Mouse (Mus musculus) liver, adult 2 months (tissue): Measurements from ENCODE around the gene Cdkal1. TPM values are rescaled to one million over a fixed set of nuclear protein-coding genes. Genes with fewer than 3 reads are reported as not detected.

Source experiments
- DNase-seq: peaks from one replicate; pipeline ENCODE4 v3.0.0-alpha.2; 2011; ENCODE audit warnings: low read depth, low spot score; ENCODE audit errors: extremely low read depth
- H3K27ac ChIP-seq: fragments of 200-500 bp; replicated peaks from 2 replicates; pipeline ENCODE4 v1.5.1; 2012; ENCODE audit warnings: low read depth, mild to moderate bottlenecking, control low read depth, inconsistent platforms, low read length; ENCODE audit not compliant: insufficient read depth
- H3K27me3 ChIP-seq: fragments of 200-500 bp; 2 replicates; pipeline ENCODE4 v1.6.1; 2012; ENCODE audit warnings: mild to moderate bottlenecking, moderate library complexity, low read length, inconsistent platforms; ENCODE audit not compliant: control insufficient read depth, insufficient read depth
- H3K36me3 ChIP-seq: fragments of 200-500 bp; 2 replicates; pipeline ENCODE4 v1.6.1; 2012; ENCODE audit warnings: low read length, inconsistent platforms; ENCODE audit not compliant: control insufficient read depth, insufficient read depth
- H3K4me1 ChIP-seq: fragments of 200-500 bp; 2 replicates; pipeline ENCODE4 v1.6.1; 2011; ENCODE audit warnings: low read length; ENCODE audit not compliant: control insufficient read depth, insufficient read depth
- H3K4me3 ChIP-seq: fragments of 200-500 bp; 2 replicates; pipeline ENCODE4 v1.5.1; 2011; ENCODE audit warnings: low read depth, mild to moderate bottlenecking, control low read depth, low read length, moderate library complexity; ENCODE audit not compliant: insufficient read depth
- H3K79me2 ChIP-seq: fragments of 200-500 bp; 2 replicates; pipeline ENCODE4 v1.6.1; 2012; ENCODE audit warnings: inconsistent platforms, mild to moderate bottlenecking, low read length, moderate library complexity; ENCODE audit not compliant: control insufficient read depth, insufficient read depth
- H3K9ac ChIP-seq: fragments of 200-500 bp; 2 replicates; pipeline ENCODE4 v1.6.1; 2012; ENCODE audit warnings: low read depth, mild to moderate bottlenecking, control low read depth, inconsistent platforms, low read length
- CTCF ChIP-seq: fragments of 200-500 bp; IDR thresholded peaks from 2 replicates; pipeline ENCODE4 v1.5.1; 2011; ENCODE audit warnings: low read depth, low read length, control low read depth
- POLR2A ChIP-seq: fragments of 200-500 bp; IDR thresholded peaks from 2 replicates; pipeline ENCODE4 v1.6.1; 2011; ENCODE audit warnings: low read length, control low read depth; ENCODE audit not compliant: insufficient read depth; ENCODE audit errors: extremely low read depth
- WGBS: fragments of 180-500 bp; shearing (Covaris S2); methylation state at CpG from one replicate; pipeline ENCODE4 v1.1.7; 2018; 5-methylcytosine and 5-hydroxymethylcytosine counted together
- polyA plus RNA-seq: library from polyadenylated mRNA; depleted of rRNA; stranded (reverse); fragments of >200 nt; gene quantifications from 2 replicates; pipeline ENCODE4 v1.2.3, GENCODE M21; 2012
- total RNA-seq: library from RNA; depleted of rRNA; stranded (reverse); fragments of >200 nt; gene quantifications from 2 replicates; pipeline ENCODE4 v1.2.3, GENCODE M21; 2014

Cdkal1 gene
- total and polyA plus RNA-seq, 2 experiments: 1.7 to 13.6 TPM

DNA sequence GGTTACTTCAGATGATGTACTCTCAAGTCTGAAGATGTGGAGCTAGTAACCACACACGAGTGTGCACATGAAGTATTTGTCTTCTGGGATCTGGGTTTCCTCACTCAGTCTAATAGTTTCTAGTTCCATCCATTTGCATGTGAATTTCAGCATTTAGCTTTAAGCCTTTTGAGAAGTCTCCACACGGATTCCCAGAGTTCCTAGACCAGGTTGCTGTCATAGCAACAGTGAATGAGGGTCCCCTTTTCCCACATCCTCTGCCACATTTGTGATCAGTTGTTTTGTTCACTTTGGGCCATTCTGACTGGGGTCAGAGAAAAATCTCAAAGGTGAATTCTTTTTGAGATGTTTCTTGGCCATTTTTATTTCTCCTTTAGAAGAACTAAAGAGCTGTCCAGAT lies 543.4 kb downstream of the Cdkal1 start:
- Histone ChIP-seq H3K36me3 (no peaks in the 10 kb centered on the region), H3K4me1 (no peaks in the 10 kb centered on the region), H3K79me2 (no peaks in the 10 kb centered on the region), H3K27ac (no peak overlapping the region), H3K9ac (no peak overlapping the region), H3K27me3 (no peaks in the 10 kb centered on the region), H3K4me3 (no peak overlapping the region)
- no peak for DNase-seq
- 72% methylated on average over 2 of the region's 2 CpGs for WGBS
- TF ChIP-seq CTCF (no peak), POLR2A (no peak)

DNA sequence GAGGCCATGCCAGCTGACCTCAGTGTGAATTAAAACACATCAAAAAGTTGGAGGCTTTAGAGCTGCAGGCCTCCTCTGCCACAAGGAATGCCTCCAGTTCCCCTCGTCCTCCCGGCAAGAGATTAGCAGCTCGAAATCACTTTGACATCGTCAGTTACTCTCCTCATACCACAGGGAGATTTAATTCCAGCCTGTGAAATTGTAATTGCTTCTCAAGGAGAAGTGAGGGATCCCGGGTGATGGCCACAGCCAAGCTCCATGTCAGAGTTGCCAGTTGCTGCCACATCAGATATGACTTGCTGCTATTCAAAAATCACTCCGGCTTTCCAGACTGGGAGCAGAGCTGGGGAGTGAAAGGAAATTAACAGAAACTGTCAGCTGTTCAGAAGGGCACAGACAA lies 548.1 kb downstream of the Cdkal1 start:
- Histone ChIP-seq H3K27me3 (no peaks in the 10 kb centered on the region), H3K4me3 (no peak overlapping the region), H3K27ac (no peak overlapping the region), H3K4me1 (no peaks in the 10 kb centered on the region), H3K36me3 (no peaks in the 10 kb centered on the region), H3K79me2 (no peaks in the 10 kb centered on the region), H3K9ac (no peak overlapping the region)
- TF ChIP-seq POLR2A: no peak
- no peak for TF ChIP-seq CTCF
- WGBS: 59% methylated on average over 6 of the region's 6 CpGs
- DNase-seq: no peak

DNA sequence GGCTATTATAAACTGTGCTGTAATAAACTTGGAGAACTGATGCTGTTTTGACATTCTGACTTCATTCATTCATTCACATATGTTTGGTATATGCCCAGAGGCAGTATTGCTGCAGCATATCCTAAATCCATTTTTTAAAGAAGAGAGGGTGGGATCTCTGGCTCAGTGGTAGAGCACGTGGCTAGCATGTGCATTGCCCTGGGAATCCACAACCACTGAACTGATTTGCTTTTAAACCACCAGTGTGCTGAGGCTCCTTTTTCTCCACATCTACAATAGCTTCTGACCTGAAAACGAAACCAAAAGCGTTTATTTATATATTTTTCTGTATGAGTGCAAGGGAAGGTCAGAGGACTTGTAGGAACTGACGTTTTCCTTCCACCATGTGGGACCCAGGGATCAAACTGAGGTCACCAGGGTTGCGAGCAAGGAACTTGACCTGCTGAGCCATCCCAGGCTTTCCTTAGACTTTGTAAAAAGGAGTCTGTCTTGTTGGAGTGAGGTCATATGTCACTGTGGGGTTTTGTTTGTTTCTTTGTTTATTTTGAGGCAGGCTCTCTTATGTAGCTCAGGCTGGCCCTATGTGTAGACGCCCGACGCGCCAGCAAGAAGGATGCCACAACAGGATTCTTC lies 562.8 kb downstream of the Cdkal1 start:
- Histone ChIP-seq H3K79me2 (no peaks in the 10 kb centered on the region), H3K36me3 (no peaks in the 10 kb centered on the region), H3K9ac (no peak overlapping the region), H3K27me3 (no peaks in the 10 kb centered on the region), H3K4me1 (no peaks in the 10 kb centered on the region), H3K4me3 (no peak overlapping the region), H3K27ac (no peak overlapping the region)
- DNase-seq: peak; percentile 17
- TF ChIP-seq CTCF (no peak), POLR2A (no peak)
- 80% methylated on average over 9 of the region's 9 CpGs for WGBS

DNA sequence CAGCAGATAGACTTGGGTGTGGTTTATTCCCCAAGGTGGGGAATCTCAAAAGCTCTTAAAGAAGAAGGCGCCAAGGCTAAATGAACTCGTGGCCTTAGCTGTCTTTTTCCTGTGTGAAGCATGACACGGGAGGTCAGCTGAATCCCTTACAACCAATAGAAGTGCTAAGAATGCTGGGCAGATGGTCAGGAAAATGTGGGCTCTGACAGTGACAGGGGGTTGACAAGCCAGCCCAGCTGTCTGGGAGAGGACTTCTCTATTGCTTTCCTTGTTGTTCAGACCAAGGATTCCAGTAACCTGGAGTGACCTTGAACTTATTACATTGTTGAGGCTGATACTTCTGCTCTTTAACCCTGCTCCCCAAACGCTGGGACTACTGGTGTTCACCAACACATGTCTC lies 564.9 kb downstream of the Cdkal1 start:
- H3K79me2 ChIP-seq: no peaks in the 10 kb centered on the region
- no peak overlapping the region for H3K9ac ChIP-seq
- no peaks in the 10 kb centered on the region for H3K27me3 ChIP-seq
- no peaks in the 10 kb centered on the region for H3K4me1 ChIP-seq
- no peak for DNase-seq
- TF ChIP-seq POLR2A (no peak), CTCF (no peak)
- H3K4me3 ChIP-seq: no peak overlapping the region
- no peaks in the 10 kb centered on the region for H3K36me3 ChIP-seq
- WGBS: 65% methylated on average over 4 of the region's 4 CpGs
- no peak overlapping the region for H3K27ac ChIP-seq

DNA sequence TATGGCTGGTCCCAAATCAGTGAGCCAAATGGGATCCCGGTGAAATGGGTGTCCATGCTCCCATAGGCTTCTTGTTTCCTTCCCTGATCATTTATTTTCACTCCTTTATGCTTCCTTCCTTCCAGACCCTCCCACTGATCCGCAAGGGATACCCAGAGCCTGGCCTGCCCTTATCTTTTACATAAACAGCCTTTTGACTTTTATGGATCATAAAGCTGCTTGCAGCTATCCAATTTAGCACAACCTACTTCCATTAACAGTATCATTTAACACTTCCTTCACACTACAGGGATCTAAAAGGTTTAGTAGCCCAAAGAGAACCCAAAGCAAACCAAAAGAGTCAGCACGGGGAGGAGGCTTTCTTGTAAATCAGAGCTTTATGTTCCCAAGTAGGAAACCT lies 570.4 kb downstream of the Cdkal1 start:
- no peaks in the 10 kb centered on the region for H3K27me3 ChIP-seq
- no peak for TF ChIP-seq POLR2A
- TF ChIP-seq CTCF: no peak
- no peak overlapping the region for H3K4me3 ChIP-seq
- H3K36me3 ChIP-seq: no peaks in the 10 kb centered on the region
- no peak overlapping the region for H3K9ac ChIP-seq
- H3K4me1 ChIP-seq: no peaks in the 10 kb centered on the region
- 69% methylated on average over 3 of the region's 3 CpGs for WGBS
- H3K79me2 ChIP-seq: no peaks in the 10 kb centered on the region
- no peak overlapping the region for H3K27ac ChIP-seq
- DNase-seq: no peak

DNA sequence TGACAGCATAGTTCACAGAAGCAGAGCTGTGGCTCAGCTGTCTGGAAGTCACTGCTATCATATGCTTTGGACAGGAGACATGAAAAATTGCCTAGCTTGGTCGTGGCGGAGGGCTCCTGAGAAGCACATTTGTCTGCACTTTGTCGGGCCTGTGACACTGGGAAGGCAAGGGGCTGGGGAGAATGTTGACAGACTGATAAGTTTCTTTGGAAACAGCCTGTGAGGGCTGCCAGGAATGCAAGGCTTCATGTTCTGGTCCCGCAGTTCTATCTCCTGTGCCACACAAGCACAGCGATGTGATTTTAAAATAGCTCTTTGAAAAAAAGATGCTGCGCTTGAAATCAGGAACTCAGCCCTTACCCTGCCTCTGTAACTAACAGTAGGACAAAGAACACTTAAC lies 573.9 kb downstream of the Cdkal1 start:
- no peak overlapping the region for H3K27ac ChIP-seq
- WGBS: 46% methylated on average over 6 of the region's 6 CpGs
- TF ChIP-seq POLR2A (no peak), CTCF (no peak)
- no peak for DNase-seq
- no peaks in the 10 kb centered on the region for H3K36me3 ChIP-seq
- H3K79me2 ChIP-seq: no peaks in the 10 kb centered on the region
- H3K9ac ChIP-seq: no peak overlapping the region
- no peaks in the 10 kb centered on the region for H3K4me1 ChIP-seq
- H3K27me3 ChIP-seq: no peaks in the 10 kb centered on the region
- H3K4me3 ChIP-seq: no peak overlapping the region
